In the genomic region with DNA sequence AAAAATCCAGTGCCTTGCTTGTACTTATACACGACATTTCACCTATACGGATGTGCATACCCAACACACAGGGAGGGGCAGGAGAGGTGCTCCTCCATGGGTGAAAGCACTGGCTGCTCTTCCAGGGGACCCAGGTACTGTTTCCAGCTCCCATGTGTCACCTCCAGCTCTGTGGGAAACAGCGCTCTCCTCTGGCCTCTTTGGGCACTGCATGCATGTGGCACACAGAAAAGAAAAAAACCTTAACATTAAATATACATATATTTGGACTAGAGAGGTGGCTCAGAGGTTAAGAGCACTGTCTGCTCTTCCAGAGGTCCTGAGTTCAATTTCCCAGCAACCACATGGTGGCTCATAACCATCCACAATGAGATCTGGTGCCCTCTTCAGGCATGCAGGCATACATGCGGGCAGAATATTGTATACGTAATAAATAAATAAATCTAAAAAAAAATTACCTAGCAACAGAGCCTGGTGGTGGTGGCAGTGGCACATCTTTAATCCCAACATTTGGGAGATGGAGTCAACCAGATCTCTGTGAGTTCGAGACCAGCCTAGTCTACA, we compare ENCODE assay signal across 14 mouse cellular contexts. TPM values are rescaled to one million over a fixed set of nuclear protein-coding genes. Genes with fewer than 3 reads are reported as not detected.
DNase-seq lines count a peak whose midpoint lies in the region; ATAC-seq and TF ChIP-seq lines count a peak whose summit lies in the region.
"Had no signal": no experiment of that assay in that cellular context is flagged by ENCODE, and none has a peak within 500 bp of the region (broad histone marks: within the 10 kb centered on the region; RNA-seq: fewer than 3 reads in every experiment).

No protein-coding gene starts in this region.

- no peak overlapping the region for H3K9ac ChIP-seq in liver, embryonic 14.5 days (replicated peaks)
- no peak overlapping the region for H3K9ac ChIP-seq in liver, embryonic 11.5 days (ENCODE audit: low read depth, low read length)
- H3K9ac ChIP-seq: stomach, embryonic 15.5 days had no signal

- H3K36me3 ChIP-seq in liver, embryonic 14.5 days (replicated peaks; ENCODE audit: control insufficient read depth, insufficient read depth, low read depth): no peaks in the 10 kb centered on the region; the same call in 1 of the 2 replicates
- H3K36me3 ChIP-seq in liver, embryonic 11.5 days (ENCODE audit: control insufficient read depth, insufficient read depth, low read length): no peaks in the 10 kb centered on the region
- H3K36me3 ChIP-seq: stomach, embryonic 15.5 days had no signal

- no peak overlapping the region for H3K4me3 ChIP-seq in liver, embryonic 14.5 days (ENCODE audit: insufficient read depth in 1 of 2, low read depth in 2 of 2, low read length in 2 of 2)
- H3K4me3 ChIP-seq in liver, embryonic 11.5 days (ENCODE audit: low read depth, low read length): no peak overlapping the region
- H3K4me3 ChIP-seq: stomach, embryonic 15.5 days had no signal

- peaks cover 7 to 11% of the 10 kb centered on the region in 2 experiments; a peak in 3 of 4 replicates for H3K4me1 ChIP-seq in liver, embryonic 14.5 days (replicated peaks; ENCODE audit: control insufficient read depth in 2 of 2, insufficient read depth in 2 of 2, low read length in 1 of 2)
- H3K4me1 ChIP-seq in liver, embryonic 11.5 days (replicated peaks; ENCODE audit: control insufficient read depth, insufficient read depth, low read length): peaks cover 8% of the 10 kb centered on the region

- no peak overlapping the region for H3K27ac ChIP-seq in liver, embryonic 14.5 days
- no peak overlapping the region for H3K27ac ChIP-seq in liver, embryonic 11.5 days (ENCODE audit: low read depth, low read length)
- H3K27ac ChIP-seq: stomach, embryonic 15.5 days had no signal

- no peak for TF ChIP-seq EP300 in liver, embryonic 14.5 days (IDR thresholded peaks at IDR 0.05; ENCODE audit: low read depth)

- no peaks in the 10 kb centered on the region for H3K9me3 ChIP-seq in liver, embryonic 14.5 days (ENCODE audit: control insufficient read depth, low read length)
- H3K9me3 ChIP-seq in liver, embryonic 11.5 days (ENCODE audit: control insufficient read depth, low read length): no peaks in the 10 kb centered on the region
- H3K9me3 ChIP-seq: stomach, embryonic 15.5 days had no signal

- peak; percentile 36 for DNase-seq in cerebellum, adult 9-10 months
- DNase-seq in cerebellum, adult 11 months: no peak
- no peak for DNase-seq in liver, embryonic 14.5 days (ENCODE audit: low read depth in 3 of 3, low spot score in 3 of 3)
- no peak for DNase-seq in liver, embryonic 11.5 days (ENCODE audit: low spot score)
- DNase-seq in B cell, adult 2 months: peak; percentile 32 to 34
- DNase-seq in induced T-regulatory cell, adult 2 months (ENCODE audit: low read depth): peak; percentile 48
- no peak for DNase-seq in spleen, adult 18-20 months
- DNase-seq in heart, adult 18-20 months: no peak
- DNase-seq: heart, postnatal 4 days; kidney, adult 8-10 months; left cerebral cortex, postnatal 4 days; lung, postnatal 10 days; right cerebral cortex, postnatal 14 days had no signal

- H3K27me3 ChIP-seq in liver, embryonic 14.5 days (ENCODE audit: control insufficient read depth, insufficient read depth, low read length): no peaks in the 10 kb centered on the region
- H3K27me3 ChIP-seq in liver, embryonic 11.5 days (replicated peaks; ENCODE audit: control insufficient read depth, insufficient read depth, low read length): no peaks in the 10 kb centered on the region
- H3K27me3 ChIP-seq: stomach, embryonic 15.5 days had no signal

- H3K4me2 ChIP-seq in liver, embryonic 14.5 days (ENCODE audit: low read depth): no peak overlapping the region
- no peak overlapping the region for H3K4me2 ChIP-seq in liver, embryonic 11.5 days
- H3K4me2 ChIP-seq: stomach, embryonic 15.5 days had no signal

- ATAC-seq in liver, embryonic 14.5 days (ENCODE audit: insufficient read depth): no peak
- ATAC-seq in liver, embryonic 11.5 days (replicated peaks; ENCODE audit: low FRiP score): no peak

- peak; percentile 28 for TF ChIP-seq CTCF in liver, embryonic 14.5 days (IDR thresholded peaks at IDR 0.05; ENCODE audit: low read depth)

- WGBS in liver, embryonic 14.5 days (ENCODE audit: insufficient replicate concordance): 81% methylated on average over 6 of the region's 6 CpGs
- 91% methylated on average over 6 of the region's 6 CpGs for WGBS in liver, embryonic 11.5 days

RNA-seq across cellular contexts. Expression of a gene that starts 2.0 kb away (rescaled TPM):
- polyA plus RNA-seq in liver, embryonic 14.5 days (2012; rRNA removed): 25.2 and 33.9 TPM in 2 replicates
- polyA plus RNA-seq in liver, embryonic 14.5 days (2014; fragmentation: Nextera tagmentation; extraction: Ambion mirVana): 63.9 and 68.7 TPM in 2 replicates
- polyA plus RNA-seq in liver, embryonic 11.5 days (2014; fragmentation: Nextera tagmentation; extraction: Ambion mirVana): 155 and 183 TPM in 2 replicates
- total RNA-seq in heart, adult 18-20 months (2021): 10 to 100 TPM; 40.5 to 42.2 TPM

Comparison
In these comparisons a context has a peak if more than half of its experiments do, and no peak if none do; other contexts are left out.
1. DNase-seq: peak in cerebellum, adult 9-10 months (single experiment), B cell, adult 2 months (2 of 2) and induced T-regulatory cell, adult 2 months (single experiment); none in cerebellum, adult 11 months (single experiment), liver, embryonic 14.5 days (0 of 3), liver, embryonic 11.5 days (single experiment), spleen, adult 18-20 months (0 of 2) and heart, adult 18-20 months (0 of 2).